Mouse (Mus musculus) brain, embryonic 18.5 days (tissue): ENCODE measurements at regions not wholly inside any gene's neighbourhood (a gene's known extent, or its start where the extent isn't known, plus 50 kb on each side); places are given as distances from the start of the nearest gene placed in this dataset.
A peak's percentile ranks its signal among the peaks of the same experiment; 100 is the strongest.

Experiments
- DNase-seq: peaks from one replicate; pipeline ENCODE4 v3.0.0-alpha.2; 2012; ENCODE audit warnings: low read depth, low spot score

DNA sequence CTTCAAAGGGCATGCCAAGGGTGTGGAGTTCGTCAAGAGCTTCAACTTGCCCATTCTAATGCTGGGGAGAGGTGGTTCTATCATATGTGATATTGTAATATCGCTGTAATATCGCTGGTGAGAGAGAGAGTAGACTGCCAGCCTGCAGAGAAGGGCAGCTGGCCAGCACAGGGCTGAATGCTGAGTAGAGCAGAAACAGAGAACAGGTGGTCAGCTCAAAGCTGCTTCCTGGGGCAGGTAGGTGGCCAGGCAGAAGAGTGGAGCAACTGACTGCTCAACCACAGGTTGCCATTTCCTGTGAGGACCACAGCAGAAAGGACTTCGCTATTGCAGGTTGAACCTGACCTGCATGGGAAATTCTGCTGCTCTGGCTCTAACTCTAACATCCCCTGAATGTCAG, 108.5 kb upstream of the Hs6st1 start:
- no peak for DNase-seq

DNA sequence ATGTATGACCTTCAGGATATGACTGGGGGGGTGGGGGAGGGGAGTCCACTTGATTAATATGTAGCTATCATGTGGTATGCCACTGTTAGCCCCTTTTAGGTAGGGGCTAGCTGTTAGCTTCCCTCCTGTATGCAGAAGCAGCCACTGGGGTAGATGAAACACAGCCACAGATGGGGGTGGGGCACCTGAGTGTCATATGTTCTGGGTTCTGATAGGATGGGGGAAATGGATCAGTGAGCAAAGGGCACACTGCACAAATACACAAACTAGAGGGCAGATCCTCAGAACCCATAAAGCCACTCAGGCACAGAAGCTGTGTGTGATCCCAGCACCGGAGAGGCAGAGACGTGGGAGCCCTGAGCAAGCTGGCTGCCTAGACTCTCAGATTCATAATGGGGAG, 107.4 kb upstream of the Hs6st1 start:
- DNase-seq, result no peak

DNA sequence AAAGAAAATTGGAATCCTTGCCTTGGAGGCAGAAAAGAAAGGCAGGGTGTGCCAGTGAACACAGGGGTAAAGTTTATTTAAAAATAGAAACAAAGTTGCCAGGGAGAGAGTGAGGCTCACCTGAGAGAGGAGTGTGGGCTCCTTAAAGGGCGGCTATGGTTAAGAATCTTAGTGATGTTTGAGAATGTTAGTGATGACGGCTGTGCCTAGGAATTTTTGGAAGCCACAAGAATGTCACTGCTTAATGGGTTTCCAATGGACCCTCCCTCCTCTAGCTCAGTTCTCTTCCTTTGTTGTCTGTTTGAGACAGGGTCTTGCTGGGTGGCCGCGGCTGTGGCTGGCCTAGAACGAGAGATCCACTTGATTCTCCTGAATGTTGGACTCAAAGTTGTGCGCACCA, 106.3 kb upstream of the Hs6st1 start:
- DNase-seq, result no peak

DNA sequence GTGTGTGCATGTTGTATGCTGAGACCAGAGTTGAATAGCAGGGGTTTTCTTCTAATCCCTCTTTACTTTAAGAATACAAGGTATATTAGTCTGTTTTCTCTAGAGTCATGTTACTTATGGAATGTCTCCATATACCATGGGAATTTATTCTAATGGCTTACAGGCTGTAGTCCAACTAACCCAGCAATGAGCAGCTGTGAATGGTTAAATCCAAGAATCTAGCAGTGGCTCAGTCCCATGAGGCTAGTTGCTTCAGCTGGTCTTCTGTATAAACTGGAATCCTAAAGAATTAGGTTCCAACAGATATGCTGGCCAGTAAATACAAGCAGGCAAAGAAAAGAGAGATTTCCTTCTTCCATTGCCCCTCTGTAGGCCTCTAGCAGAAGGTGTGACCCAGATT, 99.7 kb upstream of the Hs6st1 start:
- no peak for DNase-seq

DNA sequence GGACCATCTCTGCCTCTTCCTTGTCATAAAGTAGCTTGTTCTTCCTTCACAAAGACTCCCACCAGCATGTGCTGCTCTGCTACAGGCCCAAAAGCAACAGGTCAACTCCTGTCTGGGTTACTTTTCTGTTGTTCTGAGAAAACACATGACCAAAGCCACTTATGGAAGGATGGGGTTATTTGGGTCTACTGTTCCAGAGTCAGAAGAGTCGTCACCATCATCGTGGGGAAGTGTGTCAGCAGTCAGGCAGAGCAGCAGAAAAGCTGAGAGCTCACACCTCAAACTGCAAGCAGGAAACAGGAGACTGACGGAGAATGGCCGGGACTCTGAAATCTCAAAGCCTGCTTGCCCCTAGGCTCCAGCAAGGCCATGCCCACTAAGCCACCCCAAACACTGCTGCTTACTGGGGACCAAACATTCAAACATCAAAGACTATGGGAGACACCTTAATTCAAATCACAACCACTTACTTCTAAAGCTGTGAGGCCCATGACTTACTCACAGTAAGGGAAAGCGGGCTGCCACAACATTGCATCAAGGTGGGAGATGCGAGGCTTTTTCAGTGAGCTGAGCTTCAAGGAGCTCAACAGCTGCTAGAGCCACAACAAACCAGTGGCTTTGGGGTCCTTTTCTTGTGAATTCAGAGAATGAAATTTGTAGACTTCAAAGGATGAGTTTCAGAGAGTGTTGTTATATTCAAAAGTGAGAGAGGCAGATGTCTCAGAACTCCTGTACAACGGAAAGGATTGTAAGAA, 96.6 kb upstream of the Hs6st1 start:
- DNase-seq, result no peak

DNA sequence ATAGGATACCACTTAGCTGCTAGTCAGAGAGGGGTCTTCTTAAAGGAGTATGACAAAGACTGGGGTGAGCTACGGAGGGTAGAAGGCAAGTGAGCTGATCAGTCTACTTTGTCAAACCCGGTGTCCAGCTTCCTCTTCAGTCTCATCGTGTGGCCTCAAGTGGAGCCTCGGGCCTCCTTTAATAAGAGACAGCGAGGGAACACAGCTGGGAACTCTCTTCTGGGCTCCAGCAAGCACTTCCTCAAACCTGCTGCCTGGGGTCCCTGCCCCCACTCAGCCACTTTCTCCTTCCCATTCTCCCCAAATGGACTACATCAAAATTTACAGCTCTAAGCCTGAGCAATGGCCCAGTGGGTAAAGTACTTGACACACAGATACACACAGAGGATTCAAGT, 96.0 kb upstream of the Hs6st1 start:
- no peak for DNase-seq

DNA sequence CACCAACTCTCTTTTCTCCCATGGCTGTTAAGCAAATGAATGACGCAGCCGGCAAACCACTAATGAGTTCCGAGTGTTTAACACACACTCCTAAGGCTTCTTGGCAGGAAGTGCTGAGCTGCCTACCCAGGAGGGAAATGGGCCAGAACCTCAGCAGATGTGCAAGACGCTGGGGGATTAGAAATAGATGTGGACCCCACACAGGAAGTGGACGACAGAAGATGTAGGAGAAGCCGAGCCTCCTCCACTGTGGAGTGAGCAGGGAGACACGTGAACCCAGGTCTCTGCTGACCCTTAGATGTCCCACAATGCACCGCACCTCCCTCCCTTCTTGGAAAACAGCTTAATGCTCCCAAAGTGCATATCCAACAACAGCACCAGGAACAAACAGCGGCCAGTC, 94.8 kb upstream of the Hs6st1 start:
- DNase-seq, result no peak

DNA sequence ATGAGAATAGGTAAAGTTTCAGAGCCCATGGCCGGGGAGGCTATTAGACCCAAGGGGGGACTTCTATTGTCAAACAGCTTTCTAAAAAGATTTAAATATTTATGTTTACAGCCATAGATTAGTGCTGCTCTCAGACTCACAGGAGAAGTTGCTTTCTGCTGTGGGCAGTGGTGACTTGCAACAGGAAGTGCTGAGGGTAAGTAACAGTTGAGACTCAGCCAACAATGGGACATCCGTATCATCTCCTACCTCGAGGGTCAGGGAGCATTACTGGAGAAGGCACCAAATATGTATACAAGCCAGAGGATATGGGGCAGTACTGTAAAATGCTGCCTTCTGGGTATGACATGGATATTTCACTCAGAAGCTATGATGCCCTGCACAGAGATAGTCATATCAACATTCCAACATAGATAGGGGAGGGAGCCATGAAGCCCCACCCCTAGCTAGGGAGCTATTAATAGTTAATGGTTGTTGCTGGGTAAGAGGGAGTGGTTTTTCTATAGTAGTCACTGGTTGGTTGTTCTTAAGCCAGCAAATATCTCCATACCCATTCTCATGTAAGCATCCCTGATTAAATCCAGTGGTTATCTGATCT, 92.5 kb upstream of the Hs6st1 start:
- DNase-seq, result no peak

DNA sequence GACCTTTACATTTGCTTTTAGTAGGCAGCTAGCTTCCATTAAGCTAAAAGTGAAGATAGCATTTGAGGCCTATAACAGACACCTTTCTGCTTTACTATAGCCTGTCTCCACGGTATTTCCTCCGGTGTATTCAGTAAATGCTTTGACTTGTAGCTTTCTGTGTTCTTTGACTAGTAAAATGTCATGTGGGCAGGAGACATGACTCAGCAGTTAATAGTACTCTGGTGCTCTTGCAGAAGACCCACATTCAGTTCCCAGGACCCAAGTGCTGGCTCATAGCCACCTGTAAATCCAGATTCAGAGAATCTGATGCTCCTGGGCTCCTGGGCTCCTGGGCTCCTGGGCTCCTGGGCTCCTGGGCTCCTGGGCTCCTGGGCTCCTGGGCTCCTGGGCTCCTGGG, 91.7 kb upstream of the Hs6st1 start:
- no peak for DNase-seq

DNA sequence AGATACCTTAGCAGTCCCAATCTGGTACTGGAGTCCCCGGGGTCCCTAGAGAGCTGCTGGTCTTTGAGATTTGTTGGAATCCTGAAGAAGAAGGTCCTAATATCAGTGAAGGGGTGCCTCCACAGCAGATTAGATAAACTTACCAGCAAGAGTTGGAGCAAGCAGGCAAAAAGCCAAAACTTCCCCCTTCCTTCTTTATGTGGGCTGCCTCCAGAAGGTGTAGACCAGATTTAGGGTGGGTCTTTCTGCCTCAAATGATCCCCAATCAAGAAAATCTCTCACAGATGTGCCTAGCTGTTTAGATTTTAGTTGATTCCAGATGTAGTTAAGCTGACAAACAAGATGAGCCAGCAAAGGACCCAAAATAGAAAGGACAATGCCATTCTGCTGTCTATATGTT, 90.1 kb upstream of the Hs6st1 start:
- DNase-seq, result no peak

DNA sequence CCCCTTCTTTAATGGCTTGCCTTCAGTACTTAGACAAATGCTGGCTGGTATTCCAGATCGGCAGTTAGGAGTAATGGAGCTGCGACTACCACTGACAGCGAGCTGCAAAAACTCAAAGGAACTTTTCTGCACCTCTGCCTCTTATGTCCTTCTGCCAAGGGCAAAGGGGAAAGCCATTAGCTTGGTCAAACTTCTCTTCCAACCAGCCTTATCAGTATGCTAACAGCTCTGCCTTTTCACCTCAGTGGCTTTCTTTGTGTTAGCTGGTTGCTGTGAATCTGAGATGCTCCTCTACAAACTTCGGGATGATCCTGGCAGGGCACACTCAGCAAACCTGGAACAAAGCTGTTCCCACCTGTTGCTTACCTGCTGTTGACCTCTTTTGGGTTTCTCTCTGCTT, 89.4 kb upstream of the Hs6st1 start:
- no peak for DNase-seq

DNA sequence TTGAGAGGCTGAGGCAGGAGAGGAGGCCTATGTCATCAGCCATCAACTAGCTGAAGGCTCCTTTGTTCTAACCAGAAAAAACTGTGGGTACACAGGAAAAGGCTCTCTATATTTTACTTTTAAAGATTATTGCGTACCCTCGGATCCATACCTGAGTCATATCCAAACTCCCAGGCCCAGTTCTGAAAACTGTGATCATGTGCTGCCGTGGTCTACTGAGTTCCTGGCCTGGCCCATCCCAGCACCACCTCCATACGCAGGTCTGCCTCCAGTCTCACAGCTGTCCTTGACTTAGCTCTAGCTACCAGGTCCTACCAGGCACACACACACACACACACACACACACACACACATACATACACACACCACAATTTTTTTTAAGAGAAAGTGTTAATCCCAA, 87.0 kb upstream of the Hs6st1 start:
- DNase-seq, result no peak

DNA sequence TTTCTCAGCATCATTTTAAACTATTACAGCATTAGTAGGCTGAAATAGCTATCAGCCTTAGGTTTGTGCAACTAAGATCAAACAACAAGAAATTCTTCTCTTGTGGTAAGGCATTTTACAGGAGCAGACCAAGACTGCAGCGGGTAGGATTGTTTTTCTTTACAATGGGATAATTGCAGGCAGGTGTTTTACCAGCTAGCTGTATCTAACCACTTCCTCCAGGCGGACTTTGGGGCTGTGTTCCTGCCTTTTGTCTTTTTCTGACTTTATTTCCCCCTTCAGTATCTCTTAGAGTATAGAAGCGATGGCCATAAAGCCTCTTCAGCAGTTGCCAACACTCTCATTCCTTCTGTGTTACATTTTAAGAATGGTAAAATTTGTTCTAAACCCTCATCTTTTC, 84.8 kb upstream of the Hs6st1 start:
- no peak for DNase-seq

DNA sequence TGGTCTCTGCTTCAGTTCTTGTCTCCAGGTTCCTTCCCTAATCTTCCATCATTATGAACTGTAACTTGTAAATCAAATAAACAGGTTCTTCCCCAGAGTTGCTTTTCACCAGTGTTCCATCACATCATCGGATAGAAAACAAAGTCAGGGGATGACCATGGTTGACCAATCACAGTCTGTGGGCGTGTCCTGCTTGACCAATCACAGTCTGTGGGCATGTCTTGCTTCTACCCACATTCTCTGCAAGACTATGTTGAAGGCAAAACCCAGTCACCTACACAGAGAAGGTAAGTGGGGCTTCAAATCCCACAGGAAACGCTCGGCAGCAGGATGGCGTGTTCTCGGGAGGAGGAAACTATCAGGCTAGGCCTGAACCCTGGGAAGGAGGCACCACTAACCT, 82.9 kb upstream of the Hs6st1 start:
- no peak for DNase-seq

DNA sequence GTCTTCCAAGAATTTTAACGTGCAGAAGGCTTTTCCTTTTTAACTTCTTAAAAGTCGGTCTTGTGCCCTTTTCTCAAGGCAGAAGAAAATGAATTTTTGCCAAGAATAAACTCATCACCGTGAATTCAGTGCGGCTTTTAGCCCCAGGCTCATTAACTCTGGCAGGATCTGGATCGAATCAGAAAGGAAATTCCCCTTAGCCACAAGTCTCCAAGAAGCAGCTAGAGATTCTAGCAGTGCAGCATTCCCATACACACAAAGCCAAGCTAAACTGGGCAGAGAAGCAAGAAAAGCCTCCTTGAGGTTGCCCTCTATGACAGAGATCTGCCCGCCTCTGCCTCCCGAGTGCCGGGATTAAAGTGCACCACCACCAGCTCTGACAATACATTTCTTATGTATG, 81.5 kb upstream of the Hs6st1 start:
- DNase-seq, result no peak

DNA sequence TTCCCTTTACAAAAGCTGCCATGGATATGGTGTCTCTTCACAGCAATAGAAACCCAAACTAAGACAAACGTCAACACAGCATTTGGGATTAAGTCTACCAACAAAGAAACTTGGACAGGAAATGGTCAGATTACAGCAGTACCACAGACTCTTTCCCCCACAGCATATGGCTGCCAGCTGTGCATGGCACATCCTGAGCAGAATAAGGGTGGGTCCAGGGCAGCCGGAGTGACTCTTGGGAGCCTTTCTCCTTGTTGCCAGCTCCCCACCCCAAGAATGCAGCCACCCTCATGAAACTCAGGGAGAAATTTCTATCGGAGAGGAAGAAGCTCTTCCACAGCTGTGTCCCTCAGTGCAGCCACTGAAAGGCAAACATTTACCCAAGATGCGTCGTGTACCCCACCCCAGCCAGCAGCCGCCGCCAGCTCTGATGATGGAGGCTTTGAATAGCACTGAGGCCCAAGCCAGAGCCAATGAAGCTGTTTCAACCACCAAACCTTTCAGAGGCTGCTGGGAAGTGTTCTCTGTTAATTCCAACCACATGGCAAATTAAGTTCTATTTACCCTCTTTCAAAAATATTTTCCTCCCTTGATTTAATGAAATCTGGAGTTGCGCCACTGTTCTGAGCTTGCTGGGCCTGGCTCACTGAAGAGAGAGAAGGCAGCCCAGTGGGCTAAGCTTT, 75.8 kb upstream of the Hs6st1 start:
- DNase-seq, result no peak

DNA sequence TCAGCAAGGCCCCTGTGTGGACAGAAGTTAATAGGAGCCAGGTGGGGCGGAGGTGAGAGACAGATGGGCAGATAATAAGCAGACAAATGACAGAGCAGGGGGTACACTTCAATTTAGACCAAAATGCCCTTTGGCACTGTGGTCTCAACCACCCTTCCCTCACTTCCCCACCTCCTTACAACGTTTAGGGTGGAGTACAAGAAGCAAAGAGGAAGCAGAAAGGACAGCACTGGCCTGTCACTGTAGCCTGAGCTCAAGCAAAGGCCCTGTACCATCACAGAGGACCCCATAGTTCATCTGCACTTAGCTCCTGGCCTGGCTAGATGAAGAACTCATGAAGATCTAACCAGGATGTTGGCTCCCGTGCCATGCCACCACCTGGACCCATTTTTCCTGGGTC, 75.3 kb upstream of the Hs6st1 start:
- no peak for DNase-seq

DNA sequence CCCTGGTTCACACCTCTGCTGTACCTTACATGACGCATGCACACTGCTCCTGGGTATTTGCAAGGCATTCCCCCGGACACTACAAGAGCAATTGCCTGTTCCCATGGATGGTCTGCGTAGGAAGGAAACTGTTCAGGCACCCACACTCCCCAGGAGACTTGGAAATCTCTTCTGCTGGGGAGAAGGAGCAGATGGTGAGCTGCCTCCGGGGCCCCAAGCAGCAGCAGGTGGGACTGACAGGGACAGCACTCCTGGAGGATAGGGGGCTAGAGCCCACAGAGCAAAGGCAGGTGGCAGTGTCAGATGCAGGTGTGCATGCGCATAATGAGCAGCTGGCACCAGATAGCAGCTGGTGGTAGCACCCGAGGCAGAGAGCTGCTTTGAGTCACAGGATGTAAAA, 72.5 kb upstream of the Hs6st1 start:
- DNase-seq, result no peak

DNA sequence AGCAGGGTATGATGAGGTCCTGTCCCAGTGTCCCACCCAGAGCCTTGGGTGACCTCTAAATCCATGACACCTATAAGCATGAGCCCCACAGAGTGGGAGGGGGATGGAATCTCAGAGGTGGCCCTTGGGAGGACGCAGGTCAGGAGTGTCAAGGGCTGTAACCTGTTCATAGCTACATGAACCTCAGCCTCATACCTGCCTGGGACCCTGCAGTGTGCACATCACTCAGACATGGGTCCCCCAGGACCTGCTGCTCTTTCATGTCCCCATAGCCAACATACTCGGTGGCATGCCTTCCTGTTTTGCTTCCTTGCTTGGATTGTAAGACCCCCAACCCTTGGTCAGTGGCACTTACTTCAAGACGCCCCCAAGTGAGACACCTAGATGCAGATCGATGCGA, 66.9 kb upstream of the Hs6st1 start:
- no peak for DNase-seq

DNA sequence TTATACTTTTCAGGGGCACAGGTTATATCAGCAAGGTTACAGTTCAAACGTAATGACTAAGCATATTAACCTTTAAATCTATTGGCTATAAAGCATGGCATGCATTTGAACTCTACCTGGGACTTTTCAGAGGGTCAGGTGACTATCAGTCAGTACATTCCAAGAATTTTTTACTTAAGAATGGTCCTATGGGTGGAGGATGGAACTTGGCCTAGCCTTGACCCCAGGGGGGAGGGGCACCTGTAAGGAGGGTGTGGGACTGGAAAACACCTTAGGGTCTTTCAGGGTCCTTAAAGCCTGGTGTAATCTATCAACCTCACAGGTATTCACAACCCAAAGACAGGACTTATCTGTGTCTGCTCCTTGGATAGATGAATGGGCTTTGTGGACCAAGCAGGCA, 66.4 kb upstream of the Hs6st1 start:
- DNase-seq, result no peak

DNA sequence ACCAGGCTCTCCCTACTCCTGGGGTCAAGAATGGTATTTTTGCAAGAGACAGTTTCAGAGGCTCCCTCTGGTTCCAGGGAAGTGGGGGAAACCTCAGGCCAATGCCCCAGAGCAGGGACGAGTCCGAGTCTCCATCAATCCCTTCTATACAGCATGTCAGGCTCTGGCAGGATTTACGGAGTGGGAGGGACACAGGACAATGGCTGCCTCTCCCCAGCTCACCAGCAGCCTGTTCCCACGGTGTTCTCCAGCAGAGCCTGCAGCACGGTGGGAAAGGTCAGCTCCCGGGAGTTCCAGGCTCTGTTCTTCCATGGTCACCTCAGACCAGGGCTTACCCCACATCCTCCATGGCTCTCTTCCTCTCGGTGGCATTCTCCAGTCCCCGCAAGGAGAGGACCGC, 64.6 kb upstream of the Hs6st1 start:
- no peak for DNase-seq

DNA sequence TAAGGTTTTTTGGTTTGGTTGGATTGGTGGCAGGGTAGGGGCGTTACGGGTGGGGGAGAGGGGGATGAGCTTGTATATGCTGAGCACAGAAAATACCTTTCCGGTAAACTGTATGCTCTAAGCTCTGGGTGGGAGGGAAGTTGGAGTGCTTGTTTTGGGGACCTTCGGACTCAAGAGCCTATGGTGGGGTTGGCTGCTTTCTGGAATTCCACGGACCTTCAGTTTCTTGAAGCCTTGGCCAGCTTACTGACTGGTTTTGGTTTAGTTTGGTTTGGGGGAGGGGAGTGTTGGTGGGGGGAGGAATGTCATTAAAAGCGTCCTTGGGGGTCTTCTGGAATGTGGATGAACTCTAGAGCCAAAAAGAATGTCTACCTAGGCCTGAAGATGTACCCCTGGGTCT, 59.6 kb upstream of the Hs6st1 start:
- DNase-seq, result no peak

DNA sequence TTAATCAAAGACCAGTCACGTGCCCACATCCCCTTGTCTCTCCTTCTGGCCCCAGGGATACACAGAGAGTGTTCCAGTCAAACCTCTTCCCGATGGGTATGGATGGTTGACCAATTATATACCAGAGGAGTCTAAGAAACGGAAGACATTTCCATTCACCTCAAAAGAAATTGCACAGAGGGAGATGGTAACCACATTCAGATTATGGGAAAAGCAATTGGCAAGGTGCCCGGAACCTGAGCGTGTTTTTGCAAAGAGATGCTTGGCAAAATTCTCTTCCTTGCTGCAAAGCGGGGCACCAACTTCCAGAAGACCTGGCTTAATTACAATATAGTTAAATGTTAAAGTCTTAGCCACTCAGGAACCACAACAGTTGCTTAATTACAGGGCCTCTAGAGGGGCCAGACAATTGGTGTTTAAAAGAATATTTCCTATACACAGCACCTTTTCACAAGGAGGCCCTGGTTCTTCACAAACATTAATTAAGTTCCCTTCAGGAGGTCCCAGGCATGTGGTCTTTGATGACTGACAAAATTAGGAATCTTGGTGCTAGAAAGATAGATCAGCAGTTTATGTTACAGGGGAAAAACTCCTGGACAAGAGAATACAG, 59.1 kb upstream of the Hs6st1 start:
- DNase-seq, result peak; percentile 16
